8 mouse cellular contexts compared by ENCODE assay signal in the genomic region with DNA sequence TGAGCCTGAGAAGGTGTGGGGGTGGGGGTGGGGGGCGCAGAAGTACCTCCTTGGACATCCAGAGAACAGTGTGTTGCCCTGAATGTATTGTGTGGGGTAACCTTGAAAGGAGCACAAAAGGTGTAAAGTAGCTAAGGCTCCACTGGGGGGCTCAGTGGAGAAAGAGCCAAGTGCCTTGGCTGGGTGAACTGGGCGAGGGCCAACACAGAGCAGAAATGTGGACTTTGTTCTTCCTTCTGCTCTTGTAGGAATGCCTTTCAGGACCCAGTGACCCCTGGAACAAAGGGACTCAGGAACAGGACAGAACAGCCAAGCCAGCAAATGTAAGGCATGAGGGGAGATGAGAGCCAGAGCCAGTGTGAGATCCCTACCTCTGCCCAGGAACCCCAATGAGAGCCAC. TPM values are rescaled to one million over a fixed set of nuclear protein-coding genes. Genes with fewer than 3 reads are reported as not detected.
DNase-seq lines count a peak whose midpoint lies in the region; ATAC-seq lines count a peak whose summit lies in the region.

No protein-coding gene starts in this region.

- no peaks in the 10 kb centered on the region; a peak in 1 of 4 replicates for H3K4me1 ChIP-seq in heart, embryonic 14.5 days (ENCODE audit: control insufficient read depth in 2 of 2, insufficient read depth in 2 of 2, low read length in 2 of 2)
- no peaks in the 10 kb centered on the region for H3K4me1 ChIP-seq in hindbrain, embryonic 16.5 days (ENCODE audit: control insufficient read depth, insufficient read depth, low read depth, low read length)
- no peaks in the 10 kb centered on the region; the same call in 1 of the 2 replicates for H3K4me1 ChIP-seq in midbrain, embryonic 12.5 days

- WGBS in heart, embryonic 14.5 days = 26% methylated on average over 2 of the region's 2 CpGs
- WGBS in hindbrain, embryonic 16.5 days = 52% methylated on average over 2 of the region's 2 CpGs
- WGBS in midbrain, embryonic 12.5 days = 36% methylated on average over 2 of the region's 2 CpGs

- no peak overlapping the region for H3K27ac ChIP-seq in heart, embryonic 14.5 days (replicated peaks in 1 of 2; ENCODE audit: control insufficient read depth in 1 of 2, insufficient read depth in 1 of 2, low read depth in 2 of 2, low read length in 2 of 2)
- 0 out of 2 replicates have a peak overlapping the region, but pooled peaks have one; percentile 48 for H3K27ac ChIP-seq in hindbrain, embryonic 16.5 days (ENCODE audit: low read depth, low read length)
- H3K27ac ChIP-seq in midbrain, embryonic 12.5 days (replicated peaks) = 0 out of 2 replicates have a peak overlapping the region, but pooled peaks have one; percentile 5

- no peaks in the 10 kb centered on the region for H3K36me3 ChIP-seq in heart, embryonic 14.5 days (ENCODE audit: control insufficient read depth, insufficient read depth, low read length)
- no peaks in the 10 kb centered on the region for H3K36me3 ChIP-seq in hindbrain, embryonic 16.5 days (ENCODE audit: control insufficient read depth, insufficient read depth, low read length)
- H3K36me3 ChIP-seq in midbrain, embryonic 12.5 days = no peaks in the 10 kb centered on the region

- H3K4me3 ChIP-seq in heart, embryonic 14.5 days (ENCODE audit: control insufficient read depth in 1 of 2, insufficient read depth in 1 of 2, low read depth in 1 of 2, low read length in 2 of 2) = no peak overlapping the region
- H3K4me3 ChIP-seq in hindbrain, embryonic 16.5 days (ENCODE audit: low read length) = no peak overlapping the region
- no peak overlapping the region for H3K4me3 ChIP-seq in midbrain, embryonic 12.5 days

- no peak overlapping the region for H3K9ac ChIP-seq in heart, embryonic 14.5 days (ENCODE audit: low read length)
- no peak overlapping the region for H3K9ac ChIP-seq in hindbrain, embryonic 16.5 days (ENCODE audit: low read depth, low read length)
- H3K9ac ChIP-seq in midbrain, embryonic 12.5 days (replicated peaks) = no peak overlapping the region

- ATAC-seq in heart, embryonic 14.5 days (ENCODE audit: insufficient number of reproducible peaks, insufficient read depth, low FRiP score, low read depth) = peak; percentile 52; the same call in 1 of the 2 replicates
- peak; percentile 55 for ATAC-seq in hindbrain, embryonic 16.5 days
- 0 out of 2 replicates have a peak, but pooled peaks have one; percentile 16 for ATAC-seq in midbrain, embryonic 12.5 days (ENCODE audit: low FRiP score, low read depth)

- no peaks in the 10 kb centered on the region for H3K9me3 ChIP-seq in heart, embryonic 14.5 days (ENCODE audit: control insufficient read depth, low read length)
- H3K9me3 ChIP-seq in hindbrain, embryonic 16.5 days (ENCODE audit: control insufficient read depth, low read length) = no peaks in the 10 kb centered on the region
- no peaks in the 10 kb centered on the region for H3K9me3 ChIP-seq in midbrain, embryonic 12.5 days

- DNase-seq in heart, adult 8-10 months (ENCODE audit: low spot score) = no peak
- DNase-seq in Muller cell, postnatal 12 days (ENCODE audit: inconsistent ontology term) = peak; percentile 62
- DNase-seq in cerebellum, adult 9-11 months = no peak
- no peak for DNase-seq in urinary bladder, postnatal 25 days (ENCODE audit: low spot score)
- DNase-seq in thymus, postnatal 4 days = no peak

- H3K27me3 ChIP-seq in heart, embryonic 14.5 days (ENCODE audit: control insufficient read depth, insufficient read depth, low read length) = no peaks in the 10 kb centered on the region
- H3K27me3 ChIP-seq in hindbrain, embryonic 16.5 days (replicated peaks; ENCODE audit: control insufficient read depth, insufficient read depth, low read length) = no peaks in the 10 kb centered on the region
- no peaks in the 10 kb centered on the region for H3K27me3 ChIP-seq in midbrain, embryonic 12.5 days

- H3K4me2 ChIP-seq in heart, embryonic 14.5 days (ENCODE audit: low read length) = no peak overlapping the region
- H3K4me2 ChIP-seq in hindbrain, embryonic 16.5 days (ENCODE audit: low read length) = no peak overlapping the region
- no peak overlapping the region for H3K4me2 ChIP-seq in midbrain, embryonic 12.5 days (replicated peaks)

RNA-seq across cellular contexts. Expression of a gene that starts 15.4 kb away (rescaled TPM):
- 0.09 and 0.22 TPM in 2 replicates for polyA plus RNA-seq in heart, embryonic 14.5 days (2014; fragmentation: Nextera tagmentation; extraction: Ambion mirVana)
- total RNA-seq in heart, adult 8-10 months (2022) = 1 to 10 TPM; 1.2 to 4.2 (median 2.3) TPM
- polyA plus RNA-seq in hindbrain, embryonic 16.5 days (2015; fragmentation: Nextera tagmentation; extraction: Ambion mirVana) = 1.8 and 2.3 TPM in 2 replicates
- 0.94 and 1.2 TPM in 2 replicates for polyA plus RNA-seq in midbrain, embryonic 12.5 days (2016; fragmentation: Nextera tagmentation; extraction: Ambion mirVana)

RNA-seq across cellular contexts. Expression of a gene that starts 31.7 kb away (rescaled TPM):
- polyA plus RNA-seq in heart, embryonic 14.5 days (2014; fragmentation: Nextera tagmentation; extraction: Ambion mirVana) = 8.3 and 9.3 TPM in 2 replicates
- total RNA-seq in heart, adult 8-10 months (2022) = 1 to 10 TPM; 2.8 to 5.0 (median 4.3) TPM
- 43.4 and 45.9 TPM in 2 replicates for polyA plus RNA-seq in hindbrain, embryonic 16.5 days (2015; fragmentation: Nextera tagmentation; extraction: Ambion mirVana)
- 114 and 120 TPM in 2 replicates for polyA plus RNA-seq in midbrain, embryonic 12.5 days (2016; fragmentation: Nextera tagmentation; extraction: Ambion mirVana)

Comparison
In these comparisons a context has a peak if more than half of its experiments do, and no peak if none do; other contexts are left out.
1. H3K27ac ChIP-seq: peak in hindbrain, embryonic 16.5 days (single experiment) and midbrain, embryonic 12.5 days (single experiment); none in heart, embryonic 14.5 days (0 of 2).
2. Peak in every context shown above with its lines, with median percentiles within 50 percentile points of each other: ATAC-seq.